Mouse (Mus musculus) lung, adult 2 months (tissue): ENCODE results near the gene Arl14.

Experiments
- CTCF ChIP-seq: fragments of 200-500 bp; IDR thresholded peaks from 2 replicates; pipeline ENCODE4 v1.5.1; 2011; ENCODE audit warnings: mild to moderate bottlenecking, low read length, control low read depth; ENCODE audit not compliant: insufficient read depth
- POLR2A ChIP-seq: fragments of 200-500 bp; IDR thresholded peaks from 2 replicates; pipeline ENCODE4 v1.6.1; 2011; ENCODE audit warnings: low read depth, mild to moderate bottlenecking, control low read depth, low read length, borderline replicate concordance; ENCODE audit errors: extremely low read depth

DNA sequence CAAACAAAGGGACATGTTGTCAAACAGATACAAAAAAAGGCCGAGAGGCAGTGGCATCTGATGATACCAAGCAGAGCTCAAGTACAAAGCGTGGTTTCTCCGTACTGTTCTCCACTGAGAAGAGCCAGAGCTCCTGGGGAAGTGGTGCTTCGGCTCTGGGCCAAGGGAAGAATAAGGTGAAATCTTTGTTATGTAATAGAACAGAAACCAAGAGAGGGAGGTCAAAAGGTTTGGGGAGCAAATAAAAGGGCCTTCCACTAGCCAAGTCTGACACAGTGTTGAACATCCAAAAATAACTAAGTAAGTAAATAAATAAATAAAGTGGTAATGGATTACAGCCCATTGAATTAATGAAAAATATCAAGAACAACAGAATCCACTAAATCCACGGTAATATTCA lies 17.0 kb downstream of the Arl14 start:
- TF ChIP-seq CTCF = no peak
- no peak for TF ChIP-seq POLR2A
